Mouse (Mus musculus): ENCODE data around the gene Tbxas1. TPM values are rescaled to one million over a fixed set of nuclear protein-coding genes. Genes with fewer than 3 reads are reported as not detected.
A peak's percentile ranks its signal among the peaks of the same experiment; 100 is the strongest.

The Tbxas1 gene
- polyA plus RNA-seq, 1 experiment from 2014 or later, result 1.5 TPM

- H3K4me1 ChIP-seq (ENCODE audit: control insufficient read depth, insufficient read depth, low read length), result peaks cover 13% of the 10 kb centered on the region
- no peak for DNase-seq (ENCODE audit: low spot score)
- no peaks in the 10 kb centered on the region for H3K9me3 ChIP-seq (ENCODE audit: control insufficient read depth, low read length)
- no peak overlapping the region for H3K4me3 ChIP-seq (ENCODE audit: low read depth, low read length)
- no peak overlapping the region for H3K27ac ChIP-seq (ENCODE audit: low read depth, low read length)
- no peak for ATAC-seq (ENCODE audit: insufficient read depth, low FRiP score, low TSS enrichment)
- no peaks in the 10 kb centered on the region for H3K36me3 ChIP-seq (ENCODE audit: control insufficient read depth, insufficient read depth, low read length)
- no peaks in the 10 kb centered on the region for H3K27me3 ChIP-seq (ENCODE audit: control insufficient read depth, insufficient read depth, low read length)
- WGBS, result 68% methylated on average over 2 of the region's 2 CpGs
- no peak overlapping the region for H3K9ac ChIP-seq (ENCODE audit: low read length)
- H3K4me2 ChIP-seq (ENCODE audit: low read depth), result no peak overlapping the region
These were observed 8.4 kb upstream of the Tbxas1 start for GRCm38 (mm10) chr6:38866761-38867160.

DNA sequence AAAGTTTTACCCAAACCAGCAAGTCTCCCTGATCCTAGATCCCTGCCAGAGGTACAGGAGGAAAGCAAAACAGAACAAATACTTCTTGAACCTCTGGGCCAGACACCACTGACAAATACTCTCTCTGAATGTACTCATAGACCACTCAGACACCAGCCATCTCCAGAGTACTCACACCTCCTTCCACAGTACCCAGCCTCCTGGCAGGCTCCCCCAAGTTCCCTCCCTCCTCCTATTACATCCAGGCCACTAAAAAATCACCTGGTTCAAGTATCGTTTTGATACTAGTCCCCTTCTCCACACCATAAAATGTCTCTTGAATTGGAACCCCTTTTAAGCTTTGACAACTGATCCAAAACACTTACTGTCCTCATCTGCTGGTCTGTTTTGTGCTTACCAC, 7.9 kb upstream of the Tbxas1 start:
- Histone ChIP-seq H3K9ac (ENCODE audit: low read length) (no peak overlapping the region), H3K9me3 (ENCODE audit: control insufficient read depth, low read length) (no peaks in the 10 kb centered on the region), H3K27ac (ENCODE audit: low read depth, low read length) (no peak overlapping the region), H3K4me2 (ENCODE audit: low read depth) (no peak overlapping the region), H3K4me1 (ENCODE audit: control insufficient read depth, insufficient read depth, low read length) (peaks cover 18% of the 10 kb centered on the region), H3K4me3 (ENCODE audit: low read depth, low read length) (no peak overlapping the region), H3K27me3 (ENCODE audit: control insufficient read depth, insufficient read depth, low read length) (no peaks in the 10 kb centered on the region), H3K36me3 (ENCODE audit: control insufficient read depth, insufficient read depth, low read length) (no peaks in the 10 kb centered on the region)
- ATAC-seq (ENCODE audit: insufficient read depth, low FRiP score, low TSS enrichment) (no peak), DNase-seq (ENCODE audit: low spot score) (no peak)
- WGBS, result 59% methylated on average over 1 of the region's 1 CpGs

GRCm38 (mm10) chr6:38868974-38869373, 6.2 kb upstream of the Tbxas1 start:
- H3K9ac ChIP-seq (ENCODE audit: low read length), result no peak overlapping the region
- H3K4me2 ChIP-seq (ENCODE audit: low read depth), result no peak overlapping the region
- no peak overlapping the region for H3K4me3 ChIP-seq (ENCODE audit: low read depth, low read length)
- 100% methylated on average over 1 of the region's 1 CpGs for WGBS
- H3K27ac ChIP-seq (ENCODE audit: low read depth, low read length), result no peak overlapping the region
- H3K9me3 ChIP-seq (ENCODE audit: control insufficient read depth, low read length), result no peaks in the 10 kb centered on the region
- H3K4me1 ChIP-seq (ENCODE audit: control insufficient read depth, insufficient read depth, low read length), result peaks cover 32% of the 10 kb centered on the region
- H3K36me3 ChIP-seq (ENCODE audit: control insufficient read depth, insufficient read depth, low read length), result no peaks in the 10 kb centered on the region
- DNase-seq (ENCODE audit: low spot score) (no peak), ATAC-seq (ENCODE audit: insufficient read depth, low FRiP score, low TSS enrichment) (no peak)
- H3K27me3 ChIP-seq (ENCODE audit: control insufficient read depth, insufficient read depth, low read length), result no peaks in the 10 kb centered on the region

- DNase-seq (ENCODE audit: low spot score) (no peak), ATAC-seq (ENCODE audit: insufficient read depth, low FRiP score, low TSS enrichment) (no peak)
- Histone ChIP-seq H3K4me2 (ENCODE audit: low read depth) (no peak overlapping the region), H3K27ac (ENCODE audit: low read depth, low read length) (no peak overlapping the region), H3K4me3 (ENCODE audit: low read depth, low read length) (no peak overlapping the region), H3K9me3 (ENCODE audit: control insufficient read depth, low read length) (no peaks in the 10 kb centered on the region), H3K27me3 (ENCODE audit: control insufficient read depth, insufficient read depth, low read length) (no peaks in the 10 kb centered on the region), H3K4me1 (ENCODE audit: control insufficient read depth, insufficient read depth, low read length) (peaks cover 32% of the 10 kb centered on the region), H3K36me3 (ENCODE audit: control insufficient read depth, insufficient read depth, low read length) (no peaks in the 10 kb centered on the region), H3K9ac (ENCODE audit: low read length) (0 out of 2 replicates have a peak overlapping the region, but pooled peaks have one; percentile 8)
- WGBS, result 15% methylated on average over 2 of the region's 2 CpGs
These were observed 5.1 kb upstream of the Tbxas1 start for GRCm38 (mm10) chr6:38870070-38870469.

- H3K27ac ChIP-seq (ENCODE audit: low read depth, low read length), result no peak overlapping the region
- ATAC-seq (ENCODE audit: insufficient read depth, low FRiP score, low TSS enrichment) (no peak), DNase-seq (ENCODE audit: low spot score) (peak; percentile 48)
- H3K4me2 ChIP-seq (ENCODE audit: low read depth), result no peak overlapping the region
- peaks cover 32% of the 10 kb centered on the region for H3K4me1 ChIP-seq (ENCODE audit: control insufficient read depth, insufficient read depth, low read length)
- no peak overlapping the region; the same call in 1 of the 2 replicates for H3K9ac ChIP-seq (ENCODE audit: low read length)
- H3K4me3 ChIP-seq (ENCODE audit: low read depth, low read length), result no peak overlapping the region
- 14% methylated on average over 7 of the region's 7 CpGs for WGBS
- no peaks in the 10 kb centered on the region for H3K27me3 ChIP-seq (ENCODE audit: control insufficient read depth, insufficient read depth, low read length)
- no peaks in the 10 kb centered on the region for H3K9me3 ChIP-seq (ENCODE audit: control insufficient read depth, low read length)
- H3K36me3 ChIP-seq (ENCODE audit: control insufficient read depth, insufficient read depth, low read length), result no peaks in the 10 kb centered on the region
These were observed 4.2 kb upstream of the Tbxas1 start for GRCm38 (mm10) chr6:38871051-38871450.

- H3K9ac ChIP-seq (ENCODE audit: low read length), result no peak overlapping the region
- no peaks in the 10 kb centered on the region for H3K27me3 ChIP-seq (ENCODE audit: control insufficient read depth, insufficient read depth, low read length)
- H3K4me2 ChIP-seq (ENCODE audit: low read depth), result peak overlapping the region; percentile 69
- no peak for DNase-seq (ENCODE audit: low spot score)
- H3K27ac ChIP-seq (ENCODE audit: low read depth, low read length), result no peak overlapping the region
- peak overlapping the region; percentile 100; the same call in 1 of the 2 replicates for H3K4me3 ChIP-seq (ENCODE audit: low read depth, low read length)
- peaks cover 32% of the 10 kb centered on the region for H3K4me1 ChIP-seq (ENCODE audit: control insufficient read depth, insufficient read depth, low read length)
- ATAC-seq (ENCODE audit: insufficient read depth, low FRiP score, low TSS enrichment), result no peak
- no peaks in the 10 kb centered on the region for H3K9me3 ChIP-seq (ENCODE audit: control insufficient read depth, low read length)
- no peaks in the 10 kb centered on the region for H3K36me3 ChIP-seq (ENCODE audit: control insufficient read depth, insufficient read depth, low read length)
- 77% methylated on average over 1 of the region's 1 CpGs for WGBS
These were observed 1.9 kb upstream of the Tbxas1 start for GRCm38 (mm10) chr6:38873316-38873715.

- no peaks in the 10 kb centered on the region for H3K27me3 ChIP-seq (ENCODE audit: control insufficient read depth, insufficient read depth, low read length)
- peak overlapping the region; percentile 100 for H3K9ac ChIP-seq (ENCODE audit: low read length)
- H3K9me3 ChIP-seq (ENCODE audit: control insufficient read depth, low read length), result no peaks in the 10 kb centered on the region
- peak overlapping the region; percentile 69 for H3K4me2 ChIP-seq (ENCODE audit: low read depth)
- H3K4me3 ChIP-seq (ENCODE audit: low read depth, low read length), result peak overlapping the region; percentile 100
- no peaks in the 10 kb centered on the region for H3K36me3 ChIP-seq (ENCODE audit: control insufficient read depth, insufficient read depth, low read length)
- 16% methylated on average over 8 of the region's 8 CpGs for WGBS
- H3K27ac ChIP-seq (ENCODE audit: low read depth, low read length), result peak overlapping the region; percentile 92; the same call in 1 of the 2 replicates
- 0 out of 2 replicates have a peak, but pooled peaks have one; percentile 47 for ATAC-seq (ENCODE audit: insufficient read depth, low FRiP score, low TSS enrichment)
- peak; percentile 79 for DNase-seq (ENCODE audit: low spot score)
- H3K4me1 ChIP-seq (ENCODE audit: control insufficient read depth, insufficient read depth, low read length), result peaks cover 32% of the 10 kb centered on the region
These were observed 1.2 kb upstream of the Tbxas1 start for GRCm38 (mm10) chr6:38874035-38874434.

GRCm38 (mm10) chr6:38874565-38875257, 493 bp upstream of the Tbxas1 start:
- ATAC-seq (ENCODE audit: insufficient read depth, low FRiP score, low TSS enrichment), result no peak
- 2% methylated on average over 23 of the region's 23 CpGs for WGBS
- peak overlapping the region; percentile 100 for H3K9ac ChIP-seq (ENCODE audit: low read length)
- DNase-seq (ENCODE audit: low spot score), result peak; percentile 50
- H3K27ac ChIP-seq (ENCODE audit: low read depth, low read length), result peak overlapping the region; percentile 92
- peaks cover 32% of the 10 kb centered on the region for H3K4me1 ChIP-seq (ENCODE audit: control insufficient read depth, insufficient read depth, low read length)
- H3K4me3 ChIP-seq (ENCODE audit: low read depth, low read length), result peak overlapping the region; percentile 100
- H3K4me2 ChIP-seq (ENCODE audit: low read depth), result peak overlapping the region; percentile 69
- no peaks in the 10 kb centered on the region for H3K9me3 ChIP-seq (ENCODE audit: control insufficient read depth, low read length)
- H3K36me3 ChIP-seq (ENCODE audit: control insufficient read depth, insufficient read depth, low read length), result no peaks in the 10 kb centered on the region
- no peaks in the 10 kb centered on the region for H3K27me3 ChIP-seq (ENCODE audit: control insufficient read depth, insufficient read depth, low read length)
